Mouse (Mus musculus) forebrain, embryonic 11.5 days (tissue): ENCODE data around the gene Sox6. TPM values are rescaled to one million over a fixed set of nuclear protein-coding genes. Genes with fewer than 3 reads are reported as not detected.

Source experiments
- ATAC-seq: fragments of 200-750 bp; cut with Nextera tagmentation; replicated peaks from 2 replicates; pipeline ENCODE4 v1.8.0; 2017; ENCODE audit warnings: moderate TSS enrichment; ENCODE audit not compliant: low FRiP score
- DNase-seq: peaks from one replicate; pipeline ENCODE4 v3.0.0-alpha.2; 2017; ENCODE audit warnings: low spot score
- H3K27ac ChIP-seq: fragments of 300-500 bp; sonication (generic); 2 replicates; pipeline ENCODE4 v1.5.1; 2014; ENCODE audit warnings: low read depth, low read length
- H3K27me3 ChIP-seq: fragments of 300-500 bp; sonication (generic); 2 replicates; pipeline ENCODE4 v1.6.1; 2014; ENCODE audit warnings: mild to moderate bottlenecking, low read length, mixed read lengths; ENCODE audit not compliant: control insufficient read depth, insufficient read depth
- H3K36me3 ChIP-seq: fragments of 300-500 bp; sonication (generic); 2 replicates; pipeline ENCODE4 v1.6.1; 2014; ENCODE audit warnings: mild to moderate bottlenecking, low read length, moderate library complexity, mixed read lengths; ENCODE audit not compliant: control insufficient read depth, insufficient read depth
- H3K4me1 ChIP-seq: fragments of 300-500 bp; sonication (generic); replicated peaks from 2 replicates; pipeline ENCODE4 v1.6.1; 2014; ENCODE audit warnings: low read length, mixed read lengths; ENCODE audit not compliant: control insufficient read depth, insufficient read depth
- H3K4me2 ChIP-seq: fragments of 300-500 bp; sonication (generic); 2 replicates; pipeline ENCODE4 v1.6.1; 2014; ENCODE audit warnings: low read depth, mild to moderate bottlenecking, low read length, moderate library complexity, mixed read lengths; ENCODE audit not compliant: severe bottlenecking
- H3K4me3 ChIP-seq: fragments of 300-500 bp; sonication (generic); 2 replicates; pipeline ENCODE4 v1.5.1; 2014; ENCODE audit warnings: low read depth, low read length
- H3K9ac ChIP-seq: fragments of 300-500 bp; sonication (generic); 2 replicates; pipeline ENCODE4 v1.6.1; 2014; ENCODE audit warnings: low read length
- H3K9me3 ChIP-seq: fragments of 300-500 bp; sonication (generic); 2 replicates; pipeline ENCODE4 v1.6.1; 2016; ENCODE audit warnings: low read length, mixed read lengths; ENCODE audit not compliant: control insufficient read depth
- WGBS: fragments of 180-500 bp; shearing (Covaris S2); extraction: QIAGEN DNeasy Blood & Tissue Kit; methylation state at CpG from one replicate; pipeline ENCODE4 v1.1.7; 2014; 5-methylcytosine and 5-hydroxymethylcytosine counted together
- polyA plus RNA-seq: library from polyadenylated mRNA; unstranded; fragments of >200 nt; fragmentation: Nextera tagmentation; extraction: Ambion mirVana; gene quantifications from 2 replicates; pipeline ENCODE4 v1.2.1, GENCODE M21; 2014

The Sox6 gene
- polyA plus RNA-seq, 1 experiment from 2014 or later: 154 TPM

GRCm38 (mm10) chr7:115645971-115646447 lies 392.6 kb downstream of the Sox6 start:
- peak overlapping the region; percentile 26; the same call in 1 of the 2 replicates for H3K4me2 ChIP-seq
- WGBS: 4% methylated on average over 5 of the region's 5 CpGs
- DNase-seq: peak; percentile 51
- no peaks in the 10 kb centered on the region for H3K9me3 ChIP-seq
- no peaks in the 10 kb centered on the region for H3K36me3 ChIP-seq
- no peak overlapping the region for H3K4me3 ChIP-seq
- peak overlapping the region; percentile 1 for H3K9ac ChIP-seq
- H3K27ac ChIP-seq: peak overlapping the region; percentile 91
- ATAC-seq: peak; percentile 71
- peaks cover 16% of the 10 kb centered on the region for H3K4me1 ChIP-seq
- H3K27me3 ChIP-seq: no peaks in the 10 kb centered on the region

- no peak overlapping the region for H3K4me3 ChIP-seq
- no peaks in the 10 kb centered on the region for H3K27me3 ChIP-seq
- H3K9ac ChIP-seq: no peak overlapping the region
- peak overlapping the region; percentile 91 for H3K27ac ChIP-seq
- H3K36me3 ChIP-seq: no peaks in the 10 kb centered on the region
- WGBS: 0% methylated on average over 1 of the region's 1 CpGs
- peak; percentile 69 for DNase-seq
- ATAC-seq: peak; percentile 96
- H3K4me1 ChIP-seq: peaks cover 16% of the 10 kb centered on the region
- peak overlapping the region; percentile 26; the same call in 1 of the 2 replicates for H3K4me2 ChIP-seq
- H3K9me3 ChIP-seq: no peaks in the 10 kb centered on the region
These were observed 393.2 kb downstream of the Sox6 start for GRCm38 (mm10) chr7:115645272-115645970.

- H3K9me3 ChIP-seq: no peaks in the 10 kb centered on the region
- WGBS: 92% methylated on average over 3 of the region's 3 CpGs
These were observed 407.9 kb downstream of the Sox6 start for GRCm38 (mm10) chr7:115630691-115631090.

GRCm38 (mm10) chr7:115630287-115630686 lies 408.3 kb downstream of the Sox6 start:
- Histone ChIP-seq H3K4me2 (no peak overlapping the region), H3K9me3 (no peaks in the 10 kb centered on the region), H3K36me3 (no peaks in the 10 kb centered on the region), H3K4me1 (peaks cover 3% of the 10 kb centered on the region; the same call in 1 of the 2 replicates), H3K4me3 (no peak overlapping the region), H3K27ac (no peak overlapping the region), H3K27me3 (no peaks in the 10 kb centered on the region), H3K9ac (no peak overlapping the region)
- WGBS: 92% methylated on average over 4 of the region's 4 CpGs
- DNase-seq (no peak), ATAC-seq (no peak)

More at GRCm38 (mm10) chr7:115630691-115631090, 407.9 kb downstream of the Sox6 start:
- Histone ChIP-seq H3K27ac (no peak overlapping the region), H3K27me3 (no peaks in the 10 kb centered on the region), H3K36me3 (no peaks in the 10 kb centered on the region), H3K4me3 (no peak overlapping the region), H3K4me1 (no peaks in the 10 kb centered on the region), H3K9ac (no peak overlapping the region), H3K4me2 (no peak overlapping the region)
- ATAC-seq (no peak), DNase-seq (no peak)

- Histone ChIP-seq H3K27me3 (no peaks in the 10 kb centered on the region), H3K27ac (no peak overlapping the region), H3K4me2 (no peak overlapping the region), H3K9ac (no peak overlapping the region), H3K4me3 (no peak overlapping the region), H3K4me1 (peaks cover 13% of the 10 kb centered on the region), H3K36me3 (no peaks in the 10 kb centered on the region), H3K9me3 (no peaks in the 10 kb centered on the region)
- 93% methylated on average over 1 of the region's 1 CpGs for WGBS
- ATAC-seq (no peak), DNase-seq (no peak)
These were observed 409.8 kb downstream of the Sox6 start for GRCm38 (mm10) chr7:115628766-115629165.

- ATAC-seq: no peak
These were observed 412.6 kb downstream of the Sox6 start for GRCm38 (mm10) chr7:115625956-115626355.

GRCm38 (mm10) chr7:115624907-115625552 lies 413.6 kb downstream of the Sox6 start:
- H3K4me3 ChIP-seq: no peak overlapping the region
- peak; percentile 30; the same call in 1 of the 2 replicates for ATAC-seq

More at GRCm38 (mm10) chr7:115625956-115626355, 412.6 kb downstream of the Sox6 start:
- Histone ChIP-seq H3K4me2 (no peak overlapping the region), H3K27me3 (no peaks in the 10 kb centered on the region), H3K9me3 (no peaks in the 10 kb centered on the region), H3K27ac (no peak overlapping the region), H3K4me3 (no peak overlapping the region), H3K4me1 (peaks cover 13% of the 10 kb centered on the region), H3K36me3 (no peaks in the 10 kb centered on the region), H3K9ac (no peak overlapping the region)
- WGBS: 72% methylated on average over 4 of the region's 4 CpGs
- no peak for DNase-seq

GRCm38 (mm10) chr7:115624451-115624850 lies 414.1 kb downstream of the Sox6 start:
- H3K27ac ChIP-seq: peak overlapping the region; percentile 37; the same call in 1 of the 2 replicates
- H3K27me3 ChIP-seq: no peaks in the 10 kb centered on the region
- H3K4me1 ChIP-seq: peaks cover 13% of the 10 kb centered on the region
- H3K9ac ChIP-seq: no peak overlapping the region; the same call in 1 of the 2 replicates
- no peak overlapping the region for H3K4me3 ChIP-seq
- H3K4me2 ChIP-seq: no peak overlapping the region
- no peaks in the 10 kb centered on the region for H3K9me3 ChIP-seq
- DNase-seq (no peak), ATAC-seq (no peak)
- WGBS: 37% methylated on average over 5 of the region's 5 CpGs
- no peaks in the 10 kb centered on the region for H3K36me3 ChIP-seq

More at GRCm38 (mm10) chr7:115624907-115625552, 413.6 kb downstream of the Sox6 start:
- Histone ChIP-seq H3K36me3 (no peaks in the 10 kb centered on the region), H3K27ac (peak overlapping the region; percentile 46; the same call in 1 of the 2 replicates), H3K27me3 (no peaks in the 10 kb centered on the region), H3K9me3 (no peaks in the 10 kb centered on the region), H3K9ac (peak overlapping the region; percentile 12; the same call in 1 of the 2 replicates), H3K4me1 (peaks cover 13% of the 10 kb centered on the region), H3K4me2 (peak overlapping the region; percentile 22)
- no peak for DNase-seq
- 14% methylated on average over 8 of the region's 8 CpGs for WGBS
